In the genomic region with DNA sequence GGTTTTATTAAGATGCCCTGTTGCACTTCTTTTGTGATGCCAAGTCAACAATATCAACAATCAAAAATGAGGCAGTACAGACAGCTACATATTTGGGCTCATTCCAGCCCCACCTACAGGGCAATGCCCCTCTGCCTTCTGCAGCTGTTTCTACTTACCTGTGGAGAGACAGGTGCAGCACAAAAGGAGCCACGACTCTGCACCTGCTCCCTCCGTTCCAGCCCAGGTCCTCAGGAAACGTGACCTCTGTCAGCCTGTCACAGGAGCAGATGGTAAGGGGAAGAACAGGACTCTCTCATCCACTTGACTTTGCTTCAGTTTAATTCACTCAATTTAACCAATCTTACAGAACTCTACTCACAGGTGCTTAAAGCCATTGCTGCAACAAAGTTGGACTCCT, we compare ENCODE assay signal across 16 mouse cellular contexts.
"Had no signal": no experiment of that assay in that cellular context is flagged by ENCODE, and none has a peak within 500 bp of the region (broad histone marks: within the 10 kb centered on the region; RNA-seq: fewer than 3 reads in every experiment).

No protein-coding gene starts in this region.

- DNase-seq: kidney, postnatal 10 days; kidney, postnatal 4 days; lung, adult 2 months; lung, postnatal 4 days; retina, postnatal 1 day; right cerebral cortex, postnatal 4 days; spleen, adult 18-20 months; thymus, adult 18-20 months had no signal

- H3K27me3 ChIP-seq: liver, embryonic 15.5 days; midbrain, embryonic 15.5 days; neural tube, embryonic 13.5 days had no signal

- H3K27ac ChIP-seq: layer of hippocampus, adult 2 months; limb, embryonic 10.5 days; liver, embryonic 15.5 days; midbrain, embryonic 15.5 days; neural tube, embryonic 13.5 days had no signal

- H3K36me3 ChIP-seq: limb, embryonic 10.5 days; liver, embryonic 15.5 days had no signal

- H3K4me1 ChIP-seq: limb, embryonic 10.5 days; liver, embryonic 15.5 days; midbrain, embryonic 15.5 days; neural tube, embryonic 13.5 days had no signal

- H3K9me3 ChIP-seq: limb, embryonic 10.5 days; liver, embryonic 15.5 days had no signal

- ATAC-seq: lung, postnatal 0 days; midbrain, embryonic 15.5 days had no signal

- H3K9ac ChIP-seq: liver, embryonic 15.5 days; midbrain, embryonic 15.5 days; neural tube, embryonic 13.5 days had no signal

- H3K4me2 ChIP-seq: liver, embryonic 11.5 days; liver, embryonic 15.5 days; midbrain, embryonic 11.5 days; midbrain, embryonic 15.5 days; neural tube, embryonic 13.5 days had no signal

- H3K4me3 ChIP-seq: layer of hippocampus, adult 2 months; limb, embryonic 10.5 days; liver, embryonic 15.5 days; midbrain, embryonic 15.5 days; neural tube, embryonic 13.5 days had no signal
